Comparison of ENCODE assay signal across 15 mouse cellular contexts in genomic region chr6:50980311-50980710, GRCm38 (mm10).
DNase-seq lines count a peak whose midpoint lies in the region; ATAC-seq and TF ChIP-seq lines count a peak whose summit lies in the region.
"Had no signal": no experiment of that assay in that cellular context is flagged by ENCODE, and none has a peak within 500 bp of the region (broad histone marks: within the 10 kb centered on the region; RNA-seq: fewer than 3 reads in every experiment).

No protein-coding gene starts in this region.

- H3K4me3 ChIP-seq in hindbrain, embryonic 10.5 days, result no peak overlapping the region
- H3K4me3 ChIP-seq in hindbrain, embryonic 14.5 days (replicated peaks; ENCODE audit: low read length), result no peak overlapping the region
- no peak overlapping the region for H3K4me3 ChIP-seq in embryonic fibroblast, embryonic 13.5 days (ENCODE audit: insufficient read depth, low read length)
- H3K4me3 ChIP-seq: neural tube, embryonic 15.5 days had no signal

- peak overlapping the region; percentile 70 for H3K27ac ChIP-seq in hindbrain, embryonic 10.5 days
- H3K27ac ChIP-seq in hindbrain, embryonic 14.5 days, result no peak overlapping the region
- peak overlapping the region; percentile 85 for H3K27ac ChIP-seq in embryonic fibroblast, embryonic 13.5 days (ENCODE audit: insufficient read depth, low read length)
- H3K27ac ChIP-seq: neural tube, embryonic 15.5 days had no signal

- no peak overlapping the region for H3K9ac ChIP-seq in hindbrain, embryonic 14.5 days
- H3K9ac ChIP-seq: forebrain, postnatal 0 days; neural tube, embryonic 15.5 days had no signal

- no peaks in the 10 kb centered on the region for H3K27me3 ChIP-seq in hindbrain, embryonic 10.5 days (ENCODE audit: insufficient read depth, poor library complexity, severe bottlenecking)
- no peaks in the 10 kb centered on the region for H3K27me3 ChIP-seq in hindbrain, embryonic 14.5 days (ENCODE audit: control insufficient read depth, insufficient read depth, low read length)
- no peaks in the 10 kb centered on the region for H3K27me3 ChIP-seq in splenic B cell, adult 2 months (ENCODE audit: control insufficient read depth, insufficient read depth, low read length, poor library complexity, severe bottlenecking)
- H3K27me3 ChIP-seq: neural tube, embryonic 15.5 days had no signal

- no peak for DNase-seq in hindbrain, embryonic 10.5 days (ENCODE audit: low spot score)
- no peak for DNase-seq in hindbrain, embryonic 14.5 days (ENCODE audit: low spot score)
- DNase-seq in Muller cell, postnatal 12 days (ENCODE audit: inconsistent ontology term), result peak; percentile 58
- DNase-seq in splenic B cell, adult 2 months (ENCODE audit: low read depth, low spot score), result peak; percentile 75
- no peak for DNase-seq in testis, postnatal 10 days (ENCODE audit: low spot score)
- no peak for DNase-seq in right cerebral cortex, postnatal 36 days (ENCODE audit: low spot score in 2 of 2)
- DNase-seq: adrenal gland, postnatal 36 days; cerebellum, adult 8-10 months; forebrain, postnatal 0 days; heart, postnatal 36 days; kidney, postnatal 25 days; lung, postnatal 36 days; right cerebral cortex, postnatal 14 days had no signal

- no peak for TF ChIP-seq CTCF in embryonic fibroblast, embryonic 13.5 days (IDR thresholded peaks at IDR 0.05; ENCODE audit: borderline replicate concordance, insufficient read depth, low read length)

- no peak for TF ChIP-seq POLR2A in embryonic fibroblast, embryonic 13.5 days (IDR thresholded peaks at IDR 0.05; ENCODE audit: low read depth, low read length)

- H3K4me1 ChIP-seq in hindbrain, embryonic 10.5 days (replicated peaks), result peaks cover 73% of the 10 kb centered on the region
- H3K4me1 ChIP-seq in hindbrain, embryonic 14.5 days (replicated peaks; ENCODE audit: control insufficient read depth, insufficient read depth, low read length), result 0 out of 2 replicates have a peak, but pooled peaks cover 24% of the 10 kb centered on the region
- H3K4me1 ChIP-seq in embryonic fibroblast, embryonic 13.5 days (ENCODE audit: control insufficient read depth, insufficient read depth, low read length), result peaks cover 12% of the 10 kb centered on the region

- WGBS in hindbrain, embryonic 10.5 days, result 89% methylated on average over 4 of the region's 4 CpGs
- 95% methylated on average over 4 of the region's 4 CpGs for WGBS in hindbrain, embryonic 14.5 days

- H3K36me3 ChIP-seq in hindbrain, embryonic 10.5 days, result no peaks in the 10 kb centered on the region
- H3K36me3 ChIP-seq in hindbrain, embryonic 14.5 days (replicated peaks; ENCODE audit: control insufficient read depth, insufficient read depth), result no peaks in the 10 kb centered on the region
- H3K36me3 ChIP-seq in splenic B cell, adult 2 months (ENCODE audit: control insufficient read depth, insufficient read depth, low read length, poor library complexity, severe bottlenecking), result no peaks in the 10 kb centered on the region
- H3K36me3 ChIP-seq: neural tube, embryonic 15.5 days had no signal

- H3K9me3 ChIP-seq in hindbrain, embryonic 10.5 days, result no peaks in the 10 kb centered on the region
- H3K9me3 ChIP-seq in hindbrain, embryonic 14.5 days (ENCODE audit: control insufficient read depth, low read length), result no peaks in the 10 kb centered on the region
- H3K9me3 ChIP-seq: neural tube, embryonic 15.5 days had no signal

- no peak for ATAC-seq in hindbrain, embryonic 14.5 days (ENCODE audit: low FRiP score)
- ATAC-seq: forebrain, postnatal 0 days had no signal

- H3K4me2 ChIP-seq in hindbrain, embryonic 14.5 days (replicated peaks), result no peak overlapping the region
- H3K4me2 ChIP-seq: neural tube, embryonic 15.5 days had no signal

Comparison
In these comparisons a context has a peak if more than half of its experiments do, and no peak if none do; other contexts are left out.
1. DNase-seq: peak in Muller cell, postnatal 12 days (single experiment) and splenic B cell, adult 2 months (single experiment); none in hindbrain, embryonic 10.5 days (single experiment), hindbrain, embryonic 14.5 days (single experiment), testis, postnatal 10 days (single experiment) and right cerebral cortex, postnatal 36 days (0 of 2).